Mouse (Mus musculus) liver, embryonic 14.5 days (tissue): ENCODE data around the gene Ppp1r12a.

Source experiments
- CTCF ChIP-seq: IDR thresholded peaks from 2 replicates; pipeline ENCODE4 v1.5.1; 2016; ENCODE audit warnings: antibody characterized with exemption, low read depth, control low read depth
- EP300 ChIP-seq: IDR thresholded peaks from 2 replicates; pipeline ENCODE4 v1.6.1; 2016; ENCODE audit warnings: antibody characterized with exemption, low read depth

DNA sequence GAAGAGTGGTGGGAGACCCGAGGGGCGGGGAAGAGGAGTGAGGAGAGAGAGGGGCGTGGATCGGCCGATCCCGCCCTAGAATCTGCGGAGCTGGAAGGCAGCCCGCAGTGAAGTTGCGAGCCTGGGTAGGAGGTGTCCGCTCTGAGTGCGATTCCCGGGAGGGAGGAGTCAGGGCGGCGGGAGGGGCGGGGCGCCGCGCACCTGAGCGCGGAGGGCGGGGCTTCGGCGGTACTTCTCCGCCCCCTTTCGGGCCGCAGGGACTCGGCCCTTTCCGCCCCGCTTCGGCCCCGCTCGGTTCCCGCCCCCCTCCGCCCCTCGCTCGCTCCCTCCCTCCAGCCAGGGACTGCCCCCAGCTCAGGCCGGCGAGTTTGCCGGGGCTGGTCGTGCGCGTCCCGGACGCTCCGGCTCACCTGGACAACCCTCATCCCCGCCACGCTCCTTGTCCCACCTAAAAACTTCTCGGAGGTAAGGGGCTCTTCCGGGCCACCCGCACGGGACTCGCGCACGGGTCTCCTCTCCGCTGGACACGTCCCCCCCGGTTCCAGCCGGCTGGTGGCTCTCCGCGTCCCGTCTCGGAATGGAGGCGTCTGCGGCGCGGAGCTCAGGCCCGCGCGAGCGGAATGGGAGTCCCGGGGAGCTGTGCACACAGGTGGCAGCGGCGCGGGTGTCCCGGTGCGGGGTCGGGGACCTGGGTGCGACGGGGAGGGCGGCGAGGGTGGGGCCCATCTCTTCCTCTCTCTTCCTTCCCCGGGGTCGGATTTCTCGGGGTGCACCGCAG, 170.0 kb downstream of the Ppp1r12a start, which contains the start of gene Pawr:
- no peak for TF ChIP-seq CTCF
- TF ChIP-seq EP300 = no peak
